Mouse (Mus musculus): ENCODE measurements at regions not wholly inside any gene's neighbourhood (a gene's known extent, or its start where the extent isn't known, plus 50 kb on each side); places are given as distances from the start of the nearest gene placed in this dataset.
A peak's percentile ranks its signal among the peaks of the same experiment; 100 is the strongest.

DNA sequence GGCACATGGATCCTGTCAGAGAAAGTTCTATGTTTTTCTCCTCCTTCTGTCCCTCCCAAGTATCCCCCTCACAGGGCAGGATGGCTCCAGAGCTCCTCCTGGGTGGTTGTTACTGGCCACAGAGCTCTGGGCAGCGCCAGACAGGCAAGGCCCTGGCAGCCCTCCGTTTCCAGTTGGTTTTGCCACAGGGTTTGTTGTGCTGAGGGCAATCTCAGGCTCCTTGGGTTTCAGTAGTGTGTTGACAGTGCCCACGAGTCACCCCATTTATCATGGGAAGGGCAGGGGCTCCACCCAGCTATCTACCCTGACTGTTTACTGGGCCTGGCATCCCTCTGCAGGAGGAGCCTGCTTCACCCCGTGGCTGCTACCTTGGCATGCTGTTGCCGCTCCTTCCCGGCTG is 317.6 kb upstream of the Rtl1 start:
- H3K4me2 ChIP-seq (ENCODE audit: low read depth, low read length), result no peak overlapping the region
- H3K9ac ChIP-seq (replicated peaks; ENCODE audit: low read length), result no peak overlapping the region
- H3K27me3 ChIP-seq (ENCODE audit: control insufficient read depth, insufficient read depth, low read length), result no peaks in the 10 kb centered on the region
- ATAC-seq (replicated peaks; ENCODE audit: insufficient number of reproducible peaks, low FRiP score, low TSS enrichment, low read depth) (no peak), DNase-seq (ENCODE audit: low spot score) (no peak)
- WGBS, result 82% methylated on average over 6 of the region's 6 CpGs
- no peak overlapping the region for H3K4me3 ChIP-seq (ENCODE audit: low read depth, low read length)
- no peaks in the 10 kb centered on the region for H3K36me3 ChIP-seq (replicated peaks; ENCODE audit: control insufficient read depth, insufficient read depth, low read depth, low read length)
- no peak overlapping the region for H3K27ac ChIP-seq (replicated peaks; ENCODE audit: low read depth, low read length)
- no peaks in the 10 kb centered on the region for H3K9me3 ChIP-seq (replicated peaks; ENCODE audit: control insufficient read depth, low read length)
- no peaks in the 10 kb centered on the region for H3K4me1 ChIP-seq (ENCODE audit: control insufficient read depth, insufficient read depth, low read length)

DNA sequence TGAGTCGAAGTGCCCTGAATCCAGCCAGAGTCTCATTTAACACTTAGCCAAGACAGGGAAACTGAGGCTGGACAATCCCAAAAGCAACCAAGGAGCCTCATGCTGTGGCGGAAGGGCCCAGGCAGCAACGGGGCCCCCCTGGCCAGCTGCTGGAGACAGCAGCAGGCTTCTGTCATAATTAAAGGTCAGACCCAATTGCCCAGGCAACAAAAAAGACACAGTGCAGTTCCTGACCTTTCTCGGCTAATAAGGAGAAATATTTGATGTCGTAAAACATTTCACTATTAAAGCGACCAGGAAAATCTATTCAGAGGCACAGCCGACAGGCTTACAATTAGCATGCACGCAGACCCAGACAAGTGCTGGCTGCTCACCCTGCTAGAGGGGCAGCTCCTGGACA is 318.8 kb upstream of the Rtl1 start:
- H3K4me3 ChIP-seq (ENCODE audit: low read depth, low read length), result no peak overlapping the region
- WGBS, result 68% methylated on average over 8 of the region's 8 CpGs

DNA sequence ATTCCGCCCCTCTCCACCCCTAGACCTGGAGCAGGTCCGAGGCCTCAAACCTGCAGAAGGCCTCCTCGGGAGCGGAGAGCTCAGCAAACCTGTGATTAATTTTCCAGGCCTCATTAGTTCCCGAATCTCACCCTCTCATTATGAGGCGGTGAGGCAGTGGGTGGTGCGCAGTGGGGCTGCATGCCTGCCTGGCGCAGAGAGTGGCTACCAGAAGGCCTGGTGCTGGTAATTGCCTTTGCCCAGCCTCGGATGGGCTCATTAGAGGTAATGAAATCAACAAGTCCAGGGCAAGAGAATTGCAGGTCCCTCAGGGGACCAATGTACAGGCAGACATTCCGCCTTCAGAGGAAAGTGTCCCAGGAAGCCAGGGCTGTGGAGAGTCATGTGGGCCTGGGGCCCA is 322.0 kb upstream of the Rtl1 start:
- Histone ChIP-seq H3K4me3 (ENCODE audit: low read depth, low read length) (no peak overlapping the region), H3K9me3 (replicated peaks; ENCODE audit: control insufficient read depth, low read length) (no peaks in the 10 kb centered on the region), H3K27me3 (ENCODE audit: control insufficient read depth, insufficient read depth, low read length) (no peaks in the 10 kb centered on the region), H3K9ac (replicated peaks; ENCODE audit: low read length) (no peak overlapping the region), H3K27ac (replicated peaks; ENCODE audit: low read depth, low read length) (no peak overlapping the region), H3K4me1 (ENCODE audit: control insufficient read depth, insufficient read depth, low read length) (no peaks in the 10 kb centered on the region), H3K4me2 (ENCODE audit: low read depth, low read length) (no peak overlapping the region), H3K36me3 (replicated peaks; ENCODE audit: control insufficient read depth, insufficient read depth, low read depth, low read length) (no peaks in the 10 kb centered on the region)
- 67% methylated on average over 10 of the region's 10 CpGs for WGBS
- ATAC-seq (replicated peaks; ENCODE audit: insufficient number of reproducible peaks, low FRiP score, low TSS enrichment, low read depth), result no peak
- DNase-seq (ENCODE audit: low spot score), result no peak

More for the DNA sequence above, 318.8 kb upstream of the Rtl1 start:
- Histone ChIP-seq H3K27ac (replicated peaks; ENCODE audit: low read depth, low read length) (no peak overlapping the region), H3K36me3 (replicated peaks; ENCODE audit: control insufficient read depth, insufficient read depth, low read depth, low read length) (no peaks in the 10 kb centered on the region), H3K9me3 (replicated peaks; ENCODE audit: control insufficient read depth, low read length) (no peaks in the 10 kb centered on the region), H3K9ac (replicated peaks; ENCODE audit: low read length) (no peak overlapping the region), H3K4me2 (ENCODE audit: low read depth, low read length) (no peak overlapping the region), H3K4me1 (ENCODE audit: control insufficient read depth, insufficient read depth, low read length) (no peaks in the 10 kb centered on the region), H3K27me3 (ENCODE audit: control insufficient read depth, insufficient read depth, low read length) (no peaks in the 10 kb centered on the region)
- ATAC-seq (replicated peaks; ENCODE audit: insufficient number of reproducible peaks, low FRiP score, low TSS enrichment, low read depth) (no peak), DNase-seq (ENCODE audit: low spot score) (no peak)

DNA sequence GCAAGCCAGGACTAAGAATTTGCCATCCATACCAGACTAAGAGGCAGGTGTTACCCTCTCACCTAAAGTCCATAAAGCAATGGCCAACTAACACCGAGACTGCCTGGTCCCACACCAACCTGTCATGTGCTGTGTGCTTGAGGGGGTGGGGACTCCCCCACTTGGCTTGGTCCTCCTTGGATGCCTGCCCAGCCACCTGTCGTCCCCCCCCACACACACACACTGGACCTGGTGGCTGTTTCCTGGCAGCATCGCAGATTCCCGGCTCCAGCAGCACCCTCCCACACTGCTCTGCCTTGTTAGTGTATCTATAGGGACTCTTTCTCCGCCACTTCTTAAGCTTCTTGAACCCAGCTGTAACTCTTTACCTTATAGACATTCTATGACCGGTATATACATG is 325.7 kb upstream of the Rtl1 start:
- no peak overlapping the region for H3K9ac ChIP-seq (replicated peaks; ENCODE audit: low read length)
- no peaks in the 10 kb centered on the region for H3K4me1 ChIP-seq (ENCODE audit: control insufficient read depth, insufficient read depth, low read length)
- H3K36me3 ChIP-seq (replicated peaks; ENCODE audit: control insufficient read depth, insufficient read depth, low read depth, low read length), result no peaks in the 10 kb centered on the region
- no peak overlapping the region for H3K4me3 ChIP-seq (ENCODE audit: low read depth, low read length)
- DNase-seq (ENCODE audit: low spot score), result no peak
- H3K27me3 ChIP-seq (ENCODE audit: control insufficient read depth, insufficient read depth, low read length), result no peaks in the 10 kb centered on the region
- H3K9me3 ChIP-seq (replicated peaks; ENCODE audit: control insufficient read depth, low read length), result no peaks in the 10 kb centered on the region
- WGBS, result 93% methylated on average over 6 of the region's 6 CpGs
- no peak overlapping the region for H3K27ac ChIP-seq (replicated peaks; ENCODE audit: low read depth, low read length)
- ATAC-seq (replicated peaks; ENCODE audit: insufficient number of reproducible peaks, low FRiP score, low TSS enrichment, low read depth), result no peak
- no peak overlapping the region for H3K4me2 ChIP-seq (ENCODE audit: low read depth, low read length)

DNA sequence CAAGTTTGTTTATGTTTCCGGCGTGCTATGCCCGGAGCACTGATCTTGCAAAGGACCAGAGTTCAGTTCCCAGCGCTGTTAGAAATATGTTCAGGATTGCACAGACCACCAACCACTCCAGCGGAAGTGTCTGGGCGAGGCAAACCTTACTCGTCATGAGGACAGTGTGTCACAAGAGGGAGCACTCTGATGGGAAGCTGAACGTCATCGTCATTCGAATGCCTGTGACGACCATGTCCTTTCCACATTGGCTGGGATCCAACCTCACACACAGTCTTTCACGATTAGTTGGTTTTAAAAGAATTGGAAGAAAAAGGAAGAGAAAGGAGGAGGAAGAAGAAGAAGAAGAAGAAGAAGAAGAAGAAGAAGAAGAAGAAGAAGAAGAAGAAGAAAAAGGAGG is 326.5 kb upstream of the Rtl1 start:
- DNase-seq (ENCODE audit: low spot score) (no peak), ATAC-seq (replicated peaks; ENCODE audit: insufficient number of reproducible peaks, low FRiP score, low TSS enrichment, low read depth) (no peak)
- H3K9ac ChIP-seq (replicated peaks; ENCODE audit: low read length), result no peak overlapping the region
- H3K4me1 ChIP-seq (ENCODE audit: control insufficient read depth, insufficient read depth, low read length), result no peaks in the 10 kb centered on the region
- H3K4me2 ChIP-seq (ENCODE audit: low read depth, low read length), result no peak overlapping the region
- H3K36me3 ChIP-seq (replicated peaks; ENCODE audit: control insufficient read depth, insufficient read depth, low read depth, low read length), result no peaks in the 10 kb centered on the region
- no peaks in the 10 kb centered on the region for H3K9me3 ChIP-seq (replicated peaks; ENCODE audit: control insufficient read depth, low read length)
- no peak overlapping the region for H3K4me3 ChIP-seq (ENCODE audit: low read depth, low read length)
- no peaks in the 10 kb centered on the region for H3K27me3 ChIP-seq (ENCODE audit: control insufficient read depth, insufficient read depth, low read length)
- 62% methylated on average over 12 of the region's 12 CpGs for WGBS
- H3K27ac ChIP-seq (replicated peaks; ENCODE audit: low read depth, low read length), result no peak overlapping the region

DNA sequence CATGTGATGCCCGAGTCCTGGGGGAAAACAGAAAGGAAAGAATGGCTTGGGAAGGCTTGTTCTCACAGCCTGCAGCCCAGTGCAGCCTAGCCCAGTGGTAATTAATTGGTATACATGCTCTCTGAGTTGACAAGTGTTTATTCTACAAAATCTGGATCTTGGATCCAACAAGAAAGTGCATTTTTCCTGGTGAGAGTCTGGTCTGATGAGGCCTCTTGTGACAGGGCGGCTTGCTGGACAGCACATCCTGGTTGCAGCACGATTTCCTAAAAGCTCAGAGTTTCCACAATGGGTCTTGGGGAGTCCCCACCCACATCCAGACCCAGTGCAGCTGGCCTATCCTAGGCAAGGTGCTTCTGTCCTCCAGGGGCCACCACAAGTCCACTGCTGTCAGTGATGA is 332.7 kb upstream of the Dio3 start:
- H3K27ac ChIP-seq (replicated peaks; ENCODE audit: low read depth, low read length), result no peak overlapping the region

DNA sequence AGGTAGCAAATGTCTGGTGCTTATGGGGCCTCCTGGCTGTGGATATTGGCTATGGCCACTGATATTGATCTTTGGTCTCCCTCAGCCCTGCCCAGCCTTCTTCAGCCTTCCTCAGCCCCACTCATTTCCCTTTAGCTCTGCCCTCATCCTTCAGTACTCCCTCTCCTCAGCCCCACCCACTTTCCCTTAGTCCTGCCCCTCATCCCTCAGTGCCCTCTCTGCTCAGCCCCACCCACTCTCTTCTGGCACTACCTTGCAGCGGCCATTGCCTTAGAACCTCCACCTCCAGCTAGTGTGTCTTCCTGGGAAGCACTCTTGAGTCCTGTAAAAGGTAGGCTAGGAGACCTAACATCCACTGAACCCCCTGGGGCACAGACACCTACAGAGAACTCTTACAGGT is 331.9 kb upstream of the Dio3 start:
- WGBS, result 38% methylated on average over 1 of the region's 1 CpGs
- no peak overlapping the region for H3K4me3 ChIP-seq (ENCODE audit: low read depth, low read length)
- no peaks in the 10 kb centered on the region; the same call in 1 of the 2 replicates for H3K27me3 ChIP-seq (ENCODE audit: control insufficient read depth, insufficient read depth, low read length)
- no peaks in the 10 kb centered on the region for H3K4me1 ChIP-seq (ENCODE audit: control insufficient read depth, insufficient read depth, low read length)
- ATAC-seq (replicated peaks; ENCODE audit: insufficient number of reproducible peaks, low FRiP score, low TSS enrichment, low read depth), result no peak
- DNase-seq (ENCODE audit: low spot score), result no peak
- H3K4me2 ChIP-seq (ENCODE audit: low read depth, low read length), result no peak overlapping the region
- H3K9ac ChIP-seq (replicated peaks; ENCODE audit: low read length), result no peak overlapping the region
- no peaks in the 10 kb centered on the region for H3K9me3 ChIP-seq (replicated peaks; ENCODE audit: control insufficient read depth, low read length)
- H3K36me3 ChIP-seq (replicated peaks; ENCODE audit: control insufficient read depth, insufficient read depth, low read depth, low read length), result no peaks in the 10 kb centered on the region
- no peak overlapping the region for H3K27ac ChIP-seq (replicated peaks; ENCODE audit: low read depth, low read length)

More for the DNA sequence above, 332.7 kb upstream of the Dio3 start:
- H3K36me3 ChIP-seq (replicated peaks; ENCODE audit: control insufficient read depth, insufficient read depth, low read depth, low read length), result no peaks in the 10 kb centered on the region
- DNase-seq (ENCODE audit: low spot score) (no peak), ATAC-seq (replicated peaks; ENCODE audit: insufficient number of reproducible peaks, low FRiP score, low TSS enrichment, low read depth) (no peak)
- H3K4me3 ChIP-seq (ENCODE audit: low read depth, low read length), result no peak overlapping the region
- H3K9me3 ChIP-seq (replicated peaks; ENCODE audit: control insufficient read depth, low read length), result no peaks in the 10 kb centered on the region
- no peaks in the 10 kb centered on the region for H3K4me1 ChIP-seq (ENCODE audit: control insufficient read depth, insufficient read depth, low read length)
- 89% methylated on average over 3 of the region's 3 CpGs for WGBS
- no peak overlapping the region for H3K4me2 ChIP-seq (ENCODE audit: low read depth, low read length)
- no peaks in the 10 kb centered on the region; the same call in 1 of the 2 replicates for H3K27me3 ChIP-seq (ENCODE audit: control insufficient read depth, insufficient read depth, low read length)
- no peak overlapping the region for H3K9ac ChIP-seq (replicated peaks; ENCODE audit: low read length)

DNA sequence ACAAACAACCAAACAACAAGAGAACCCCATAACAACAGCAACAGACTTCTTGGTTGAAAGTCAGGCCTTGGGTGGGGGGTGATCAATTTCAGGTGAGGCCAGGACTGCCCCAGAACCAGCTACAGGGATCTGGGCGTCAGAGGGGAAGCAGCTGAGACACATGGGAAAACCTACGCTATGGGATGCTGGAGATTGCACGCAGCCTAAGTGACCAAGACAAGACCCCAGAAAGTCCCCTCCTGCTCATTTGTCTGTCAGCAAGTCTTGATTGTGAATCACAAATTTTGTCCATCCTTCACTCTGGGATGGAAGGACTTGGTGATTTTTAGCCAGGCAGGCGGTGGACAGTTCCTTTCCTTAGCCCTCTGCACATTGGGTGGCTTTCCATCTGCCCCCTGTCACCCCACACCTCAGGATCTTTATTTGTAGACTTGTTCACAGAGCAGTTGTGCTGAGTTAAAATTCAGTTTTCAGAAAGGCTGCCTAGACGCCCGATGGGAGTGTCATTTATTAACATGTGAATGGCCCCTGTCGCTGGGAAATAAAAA is 330.9 kb upstream of the Dio3 start:
- H3K9ac ChIP-seq (replicated peaks; ENCODE audit: low read length), result no peak overlapping the region
- no peak overlapping the region for H3K4me3 ChIP-seq (ENCODE audit: low read depth, low read length)
- no peaks in the 10 kb centered on the region for H3K4me1 ChIP-seq (ENCODE audit: control insufficient read depth, insufficient read depth, low read length)
- H3K9me3 ChIP-seq (replicated peaks; ENCODE audit: control insufficient read depth, low read length), result no peaks in the 10 kb centered on the region
- DNase-seq (ENCODE audit: low spot score) (no peak), ATAC-seq (replicated peaks; ENCODE audit: insufficient number of reproducible peaks, low FRiP score, low TSS enrichment, low read depth) (no peak)
- 25% methylated on average over 7 of the region's 7 CpGs for WGBS
- H3K4me2 ChIP-seq (ENCODE audit: low read depth, low read length), result no peak overlapping the region
- H3K27ac ChIP-seq (replicated peaks; ENCODE audit: low read depth, low read length), result peak overlapping the region; percentile 22; the same call in 1 of the 2 replicates
- H3K36me3 ChIP-seq (replicated peaks; ENCODE audit: control insufficient read depth, insufficient read depth, low read depth, low read length), result no peaks in the 10 kb centered on the region
- no peaks in the 10 kb centered on the region; the same call in 1 of the 2 replicates for H3K27me3 ChIP-seq (ENCODE audit: control insufficient read depth, insufficient read depth, low read length)
